Mouse (Mus musculus): Measurements from ENCODE around the gene Gmpr2. TPM values are rescaled to one million over a fixed set of nuclear protein-coding genes. Genes with fewer than 3 reads are reported as not detected.

Gene Gmpr2
- polyA plus RNA-seq, 2 experiments, result 14.1 to 18.2 TPM

DNA sequence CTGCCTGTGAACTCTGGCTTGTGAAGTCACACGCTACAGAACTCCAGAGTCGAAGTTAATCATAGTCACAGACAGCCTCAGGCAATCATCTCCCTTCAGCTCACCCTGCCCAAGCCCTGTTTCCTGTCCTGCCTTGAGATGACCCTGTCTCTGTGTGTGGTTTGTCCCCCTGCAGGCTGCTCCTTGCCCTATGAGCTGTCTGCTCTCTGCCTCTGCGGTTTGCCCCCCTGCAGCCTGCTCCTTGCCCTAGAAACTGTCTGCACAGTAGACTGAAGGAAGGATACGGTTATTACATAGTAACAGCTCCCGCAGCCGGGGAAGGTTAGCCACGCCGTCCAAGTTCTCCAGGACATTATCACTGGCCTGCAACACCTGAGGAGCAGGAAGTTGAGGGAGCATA lies 45.1 kb downstream of the Gmpr2 start:
- no peak for ATAC-seq (ENCODE audit: insufficient read depth)
- no peak for DNase-seq (ENCODE audit: low read depth in 3 of 3, low spot score in 3 of 3)
- 64% methylated on average over 8 of the region's 8 CpGs for WGBS (ENCODE audit: insufficient replicate concordance)

GRCm38 (mm10) chr14:55719737-55720136 lies 48.0 kb downstream of the Gmpr2 start:
- no peaks in the 10 kb centered on the region for H3K27me3 ChIP-seq (ENCODE audit: control insufficient read depth, insufficient read depth, low read length)
- TF ChIP-seq EP300 (IDR thresholded peaks at IDR 0.05; ENCODE audit: low read depth), result no peak
- H3K9ac ChIP-seq (replicated peaks), result no peak overlapping the region
- no peaks in the 10 kb centered on the region for H3K9me3 ChIP-seq (ENCODE audit: control insufficient read depth, low read length)
- H3K4me1 ChIP-seq (replicated peaks; ENCODE audit: control insufficient read depth in 2 of 2, insufficient read depth in 2 of 2, low read length in 1 of 2), result peaks cover 19 to 21% of the 10 kb centered on the region in 2 experiments; a peak in 3 of 4 replicates
- no peak overlapping the region for H3K27ac ChIP-seq
- WGBS (ENCODE audit: insufficient replicate concordance), result 74% methylated on average over 6 of the region's 6 CpGs
- DNase-seq (ENCODE audit: low read depth in 3 of 3, low spot score in 3 of 3), result no peak
- no peak for ATAC-seq (ENCODE audit: insufficient read depth)
- H3K36me3 ChIP-seq (replicated peaks; ENCODE audit: control insufficient read depth, insufficient read depth, low read depth), result no peaks in the 10 kb centered on the region
- H3K4me2 ChIP-seq (ENCODE audit: low read depth), result no peak overlapping the region
- no peak overlapping the region for H3K4me3 ChIP-seq (ENCODE audit: insufficient read depth in 1 of 2, low read depth in 2 of 2, low read length in 2 of 2)

More for the DNA sequence above, 45.1 kb downstream of the Gmpr2 start:
- H3K36me3 ChIP-seq (replicated peaks; ENCODE audit: control insufficient read depth, insufficient read depth, low read depth), result no peaks in the 10 kb centered on the region
- H3K27ac ChIP-seq, result no peak overlapping the region
- H3K9ac ChIP-seq (replicated peaks), result no peak overlapping the region
- no peak overlapping the region for H3K4me2 ChIP-seq (ENCODE audit: low read depth)
- no peak for TF ChIP-seq EP300 (IDR thresholded peaks at IDR 0.05; ENCODE audit: low read depth)
- no peak for TF ChIP-seq CTCF (IDR thresholded peaks at IDR 0.05; ENCODE audit: low read depth)
- H3K4me3 ChIP-seq (ENCODE audit: insufficient read depth in 1 of 2, low read depth in 2 of 2, low read length in 2 of 2), result no peak overlapping the region
- H3K4me1 ChIP-seq (replicated peaks; ENCODE audit: control insufficient read depth in 2 of 2, insufficient read depth in 2 of 2, low read length in 1 of 2), result peaks cover 2 to 4% of the 10 kb centered on the region in 2 experiments; a peak in 2 of 4 replicates
- no peaks in the 10 kb centered on the region for H3K27me3 ChIP-seq (ENCODE audit: control insufficient read depth, insufficient read depth, low read length)
- H3K9me3 ChIP-seq (ENCODE audit: control insufficient read depth, low read length), result no peaks in the 10 kb centered on the region

DNA sequence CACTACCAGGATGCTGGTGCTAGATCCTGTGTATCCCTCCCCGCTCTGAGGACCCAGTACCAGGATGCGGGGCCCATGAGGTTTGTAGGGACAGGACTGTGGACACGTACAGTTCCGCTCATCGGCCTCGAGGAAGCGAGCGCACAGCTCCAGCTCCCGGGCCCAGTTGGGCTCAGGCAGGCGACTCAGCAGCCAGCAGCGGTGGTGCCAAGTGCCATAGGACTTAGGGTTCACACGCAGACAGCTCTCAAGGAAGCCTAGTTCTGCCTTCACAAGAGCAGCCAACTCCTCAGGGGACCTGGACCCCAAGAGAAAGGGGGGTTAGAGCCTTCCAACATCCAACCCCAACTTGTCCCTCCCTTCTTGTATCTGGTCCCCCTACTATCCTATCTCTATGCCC lies 48.9 kb downstream of the Gmpr2 start:
- Histone ChIP-seq H3K9ac (replicated peaks) (no peak overlapping the region), H3K27ac (no peak overlapping the region), H3K4me3 (ENCODE audit: insufficient read depth in 1 of 2, low read depth in 2 of 2, low read length in 2 of 2) (no peak overlapping the region; a peak in 1 of 4 replicates), H3K4me2 (ENCODE audit: low read depth) (peak overlapping the region; percentile 82; the same call in 1 of the 2 replicates), H3K4me1 (replicated peaks; ENCODE audit: control insufficient read depth in 2 of 2, insufficient read depth in 2 of 2, low read length in 1 of 2) (peaks cover 20 to 21% of the 10 kb centered on the region in 2 experiments; a peak in 3 of 4 replicates), H3K36me3 (replicated peaks; ENCODE audit: control insufficient read depth, insufficient read depth, low read depth) (no peaks in the 10 kb centered on the region), H3K27me3 (ENCODE audit: control insufficient read depth, insufficient read depth, low read length) (no peaks in the 10 kb centered on the region), H3K9me3 (ENCODE audit: control insufficient read depth, low read length) (no peaks in the 10 kb centered on the region)
- no peak for TF ChIP-seq EP300 (IDR thresholded peaks at IDR 0.05; ENCODE audit: low read depth)
- TF ChIP-seq CTCF (IDR thresholded peaks at IDR 0.05; ENCODE audit: low read depth), result no peak
- 90% methylated on average over 12 of the region's 12 CpGs for WGBS (ENCODE audit: insufficient replicate concordance)
- no peak for ATAC-seq (ENCODE audit: insufficient read depth)
- DNase-seq (ENCODE audit: low read depth in 3 of 3, low spot score in 3 of 3), result no peak

DNA sequence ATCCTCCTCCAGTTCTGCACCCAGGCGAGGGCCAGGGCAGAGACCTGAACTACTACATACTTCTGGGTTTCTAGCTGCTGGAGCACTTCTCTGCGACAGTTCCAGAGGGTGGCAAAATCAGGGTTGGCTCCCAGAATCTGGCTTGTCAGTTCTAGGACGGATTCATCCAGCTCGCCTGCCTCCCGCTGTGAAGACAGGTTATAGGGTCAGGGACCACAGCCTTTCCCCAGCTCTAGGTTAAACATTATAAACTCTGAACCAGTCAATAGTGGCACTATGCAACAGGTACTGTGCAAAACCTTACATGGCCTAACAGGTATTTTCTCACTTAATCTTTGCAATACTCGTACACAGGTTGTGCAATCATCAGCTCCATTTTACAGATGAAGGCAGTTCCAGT lies 49.3 kb downstream of the Gmpr2 start:
- Histone ChIP-seq H3K4me1 (replicated peaks; ENCODE audit: control insufficient read depth in 2 of 2, insufficient read depth in 2 of 2, low read length in 1 of 2) (peaks cover 20 to 21% of the 10 kb centered on the region in 2 experiments; a peak in 3 of 4 replicates), H3K27me3 (ENCODE audit: control insufficient read depth, insufficient read depth, low read length) (no peaks in the 10 kb centered on the region), H3K27ac (peak overlapping the region; percentile 18; the same call in 1 of the 2 replicates), H3K36me3 (replicated peaks; ENCODE audit: control insufficient read depth, insufficient read depth, low read depth) (no peaks in the 10 kb centered on the region), H3K9me3 (ENCODE audit: control insufficient read depth, low read length) (no peaks in the 10 kb centered on the region), H3K4me2 (ENCODE audit: low read depth) (peak overlapping the region; percentile 82), H3K4me3 (ENCODE audit: insufficient read depth in 1 of 2, low read depth in 2 of 2, low read length in 2 of 2) (peak overlapping the region in 1 of 2 experiments; percentile 79; a peak in 3 of 4 replicates), H3K9ac (replicated peaks) (no peak overlapping the region; the same call in 1 of the 2 replicates)
- DNase-seq (ENCODE audit: low read depth in 3 of 3, low spot score in 3 of 3), result no peak
- ATAC-seq (ENCODE audit: insufficient read depth), result no peak
- 74% methylated on average over 6 of the region's 6 CpGs for WGBS (ENCODE audit: insufficient replicate concordance)
- TF ChIP-seq CTCF (IDR thresholded peaks at IDR 0.05; ENCODE audit: low read depth), result no peak
- no peak for TF ChIP-seq EP300 (IDR thresholded peaks at IDR 0.05; ENCODE audit: low read depth)

DNA sequence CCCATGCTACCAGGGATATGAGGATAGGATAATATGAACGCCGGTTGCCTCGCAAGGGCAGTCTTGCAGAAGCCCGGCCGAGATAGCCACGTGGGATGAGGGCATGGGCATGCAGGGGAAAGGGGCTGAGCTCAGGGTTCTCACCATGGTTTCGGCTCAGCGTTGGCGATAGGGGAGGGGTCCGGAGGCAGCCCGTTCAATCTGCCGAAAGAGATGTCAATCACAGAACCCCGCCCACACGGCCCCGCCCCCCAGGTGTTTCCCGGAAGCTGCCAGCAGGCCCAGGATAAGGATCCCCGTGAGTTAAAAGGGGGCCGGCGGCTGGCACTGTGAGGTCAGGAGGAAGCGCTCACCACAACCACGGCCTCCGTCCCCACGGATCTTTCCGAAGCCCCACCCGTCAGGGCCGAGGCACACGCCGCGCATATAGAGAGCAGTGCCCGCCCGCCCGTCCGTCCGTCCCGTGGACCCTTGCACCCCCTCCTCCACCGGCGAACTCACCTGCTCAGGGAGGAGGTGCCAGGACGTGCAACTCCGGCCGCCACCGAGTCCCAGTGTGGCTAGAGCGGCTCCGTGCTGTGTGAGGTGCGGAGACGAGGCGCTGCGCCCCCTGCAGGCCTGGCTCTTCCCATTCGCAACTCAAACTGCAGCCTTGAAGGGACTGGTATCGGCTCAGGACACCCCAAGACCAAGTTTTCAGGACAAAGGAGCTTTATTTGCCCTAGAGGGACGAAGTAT lies 50.1 kb downstream of the Gmpr2 start, which contains the start of gene Rabggta:
Gene Rabggta (minus strand): TSS at position 564 of the 738 bp plus-strand sequence.
- Histone ChIP-seq H3K27ac (peak within 1 kb of the TSS; percentile 33), H3K4me3 (ENCODE audit: insufficient read depth in 1 of 2, low read depth in 2 of 2, low read length in 2 of 2) (peak within 1 kb of the TSS; percentile 79), H3K9me3 (ENCODE audit: control insufficient read depth, low read length) (no peaks in the 10 kb centered on the region), H3K27me3 (ENCODE audit: control insufficient read depth, insufficient read depth, low read length) (no peaks in the 10 kb centered on the region), H3K9ac (replicated peaks) (peak within 1 kb of the TSS; percentile 72), H3K36me3 (replicated peaks; ENCODE audit: control insufficient read depth, insufficient read depth, low read depth) (no peaks in the 10 kb centered on the region), H3K4me2 (ENCODE audit: low read depth) (peak within 1 kb of the TSS; percentile 82), H3K4me1 (replicated peaks; ENCODE audit: control insufficient read depth in 2 of 2, insufficient read depth in 2 of 2, low read length in 1 of 2) (peaks cover 20 to 21% of the 10 kb centered on the region in 2 experiments; a peak in 3 of 4 replicates)
- WGBS (ENCODE audit: insufficient replicate concordance), result under 1% methylated on average over 47 of the region's 50 CpGs
- peak; percentile 85 to 86 (median 85) for DNase-seq (ENCODE audit: low read depth in 3 of 3, low spot score in 3 of 3)
- ATAC-seq (ENCODE audit: insufficient read depth), result peak; percentile 92
- TF ChIP-seq CTCF (IDR thresholded peaks at IDR 0.05; ENCODE audit: low read depth) (peak; percentile 99), EP300 (IDR thresholded peaks at IDR 0.05; ENCODE audit: low read depth) (no peak)
